Mouse (Mus musculus) regulatory T cell (primary cell): ENCODE measurements around the gene Ptger3.

ENCODE experiments used
- in situ Hi-C: fragments of 300-600 bp; cut with MboI, MseI; formaldehyde crosslinking; loops from one replicate; pipeline ENCODE4 v1.15.1; 2025; ENCODE audit warnings: high pct_unique_total_duplicates

Ptger3 gene

GRCm38 (mm10) chr3:157566725-157567565 is at the start of gene Ptger3:
Ptger3 (plus strand) TSS chr3:157566892.
- in situ Hi-C loops: no loop called here

- in situ Hi-C loops: no loop called here
These were observed 48.7 kb upstream of the Ptger3 start for GRCm38 (mm10) chr3:157517992-157518391.

- in situ Hi-C loops: no loop called here
These were observed 46.3 kb upstream of the Ptger3 start for GRCm38 (mm10) chr3:157520433-157520832.

- in situ Hi-C loops: no loop called here
These were observed 42.9 kb upstream of the Ptger3 start for GRCm38 (mm10) chr3:157523834-157524233.

GRCm38 (mm10) chr3:157531585-157531984 is 35.1 kb upstream of the Ptger3 start:
- in situ Hi-C loops: no loop called here

GRCm38 (mm10) chr3:157533964-157534785 is 32.5 kb upstream of the Ptger3 start, which contains the start of gene Zranb2:
Zranb2 (plus strand) TSS chr3:157534160.
- in situ Hi-C loops: no loop called here

- in situ Hi-C loops: loop anchor here (5.0 kb wide), 1 partner anchor 82 kb away; no protein-coding TSS in a partner anchor
These were observed 31.8 kb upstream of the Ptger3 start for GRCm38 (mm10) chr3:157534786-157535415.

GRCm38 (mm10) chr3:157549323-157549722 is 17.4 kb upstream of the Ptger3 start:
- in situ Hi-C loops: loop anchor here (5.0 kb wide), 1 partner anchor 468 kb away; no protein-coding TSS in a partner anchor

- in situ Hi-C loops: loop anchor here (5.0 kb wide), 1 partner anchor 467 kb away; no protein-coding TSS in a partner anchor
These were observed 16.7 kb upstream of the Ptger3 start for GRCm38 (mm10) chr3:157549758-157550600.

- in situ Hi-C loops: no loop called here
These were observed 1.5 kb upstream of the Ptger3 start for GRCm38 (mm10) chr3:157565196-157565595.

GRCm38 (mm10) chr3:157567566-157568132 is 957 bp downstream of the Ptger3 start:
- in situ Hi-C loops: no loop called here

GRCm38 (mm10) chr3:157572011-157572410 is 5.3 kb downstream of the Ptger3 start:
- in situ Hi-C loops: loop anchor here (10.0 kb wide), 1 partner anchor 1793 kb away; no protein-coding TSS in a partner anchor

GRCm38 (mm10) chr3:157575441-157576342 is 9.0 kb downstream of the Ptger3 start:
- in situ Hi-C loops: loop anchor here (10.0 kb wide), 1 partner anchor 1789 kb away; no protein-coding TSS in a partner anchor

- in situ Hi-C loops: loop anchor here (10.0 kb wide), 1 partner anchor 1788 kb away; no protein-coding TSS in a partner anchor
These were observed 9.6 kb downstream of the Ptger3 start for GRCm38 (mm10) chr3:157576343-157576722.

- in situ Hi-C loops: loop anchor here (10.0 kb wide), 1 partner anchor 1788 kb away; no protein-coding TSS in a partner anchor
These were observed 10.2 kb downstream of the Ptger3 start for GRCm38 (mm10) chr3:157576862-157577261.

- in situ Hi-C loops: loop anchor here (10.0 kb wide), 1 partner anchor 1786 kb away; no protein-coding TSS in a partner anchor
These were observed 11.9 kb downstream of the Ptger3 start for GRCm38 (mm10) chr3:157578469-157579170.

GRCm38 (mm10) chr3:157579376-157579775 is 12.7 kb downstream of the Ptger3 start:
- in situ Hi-C loops: loop anchor here (10.0 kb wide), 1 partner anchor 1785 kb away; no protein-coding TSS in a partner anchor

- in situ Hi-C loops: loop anchor here (10.0 kb wide), 1 partner anchor 915 kb away; no protein-coding TSS in a partner anchor
These were observed 13.6 kb downstream of the Ptger3 start for GRCm38 (mm10) chr3:157580299-157580698.
